Mouse (Mus musculus): ENCODE data around the gene Il10ra.

DNA sequence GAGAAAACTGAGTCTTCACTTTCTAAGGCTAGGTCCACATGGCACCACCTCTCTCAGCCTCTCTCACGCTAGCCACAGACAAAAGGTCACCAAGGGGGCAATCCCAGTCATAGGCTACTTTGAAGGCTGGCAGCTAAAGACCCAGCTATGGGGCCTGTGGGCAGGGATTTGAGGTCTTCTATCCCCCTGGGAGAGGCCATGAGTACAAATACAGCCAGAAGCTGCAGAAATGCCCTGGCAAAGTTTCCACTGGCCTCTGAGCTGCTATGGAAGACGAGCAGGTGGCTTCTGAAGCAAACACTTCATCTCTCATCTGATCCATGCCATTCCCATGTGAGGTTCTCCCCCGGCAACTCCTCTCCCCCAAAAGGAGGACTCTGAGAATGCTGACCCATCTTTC is 11.1 kb upstream of the Il10ra start:
- TF ChIP-seq CTCF (IDR thresholded peaks at IDR 0.05; ENCODE audit: low read depth, low read length) (no peak), POLR2A (IDR thresholded peaks at IDR 0.05; ENCODE audit: borderline replicate concordance, low read depth, low read length) (no peak)
